Mouse (Mus musculus) midbrain, embryonic 16.5 days (tissue): Measurements from ENCODE around the gene Nxn. TPM values are rescaled to one million over a fixed set of nuclear protein-coding genes. Genes with fewer than 3 reads are reported as not detected.

Experiments
- ATAC-seq: fragments of 200-750 bp; cut with Nextera tagmentation; 2 replicates; pipeline ENCODE4 v1.8.0; 2017; ENCODE audit warnings: moderate TSS enrichment
- H3K27ac ChIP-seq: fragments of 300-500 bp; sonication (generic); 2 replicates; pipeline ENCODE4 v1.5.1; 2014; ENCODE audit warnings: mild to moderate bottlenecking, low read length, mixed read lengths
- H3K27me3 ChIP-seq: fragments of 300-500 bp; sonication (generic); 2 replicates; pipeline ENCODE4 v1.6.1; 2014; ENCODE audit warnings: low read depth, low read length, mixed read lengths; ENCODE audit not compliant: control insufficient read depth, insufficient read depth
- H3K36me3 ChIP-seq: fragments of 300-500 bp; sonication (generic); 2 replicates; pipeline ENCODE4 v1.6.1; 2014; ENCODE audit warnings: mild to moderate bottlenecking, low read length, moderate library complexity, mixed read lengths; ENCODE audit not compliant: control insufficient read depth, insufficient read depth
- H3K4me1 ChIP-seq: fragments of 300-500 bp; sonication (generic); 2 replicates; pipeline ENCODE4 v1.6.1; 2014; ENCODE audit warnings: mild to moderate bottlenecking, low read length, mixed read lengths; ENCODE audit not compliant: control insufficient read depth, insufficient read depth
- H3K4me2 ChIP-seq: fragments of 300-500 bp; sonication (generic); 2 replicates; pipeline ENCODE4 v1.6.1; 2014; ENCODE audit warnings: mild to moderate bottlenecking, low read length, mixed read lengths
- H3K4me3 ChIP-seq: fragments of 300-500 bp; sonication (generic); 2 replicates; pipeline ENCODE4 v1.5.1; 2014; ENCODE audit warnings: low read depth, mild to moderate bottlenecking, low read length, moderate library complexity, mixed read lengths
- H3K9ac ChIP-seq: fragments of 300-500 bp; sonication (generic); 2 replicates; pipeline ENCODE4 v1.6.1; 2014; ENCODE audit warnings: low read depth, low read length, mixed read lengths
- H3K9me3 ChIP-seq: fragments of 300-500 bp; sonication (generic); replicated peaks from 2 replicates; pipeline ENCODE4 v1.6.1; 2014; ENCODE audit warnings: mild to moderate bottlenecking, low read length, mixed read lengths; ENCODE audit not compliant: control insufficient read depth, poor library complexity, severe bottlenecking
- WGBS: fragments of 180-500 bp; shearing (Covaris S2); extraction: QIAGEN DNeasy Blood & Tissue Kit; methylation state at CpG from one replicate; pipeline ENCODE4 v1.1.7; 2014; 5-methylcytosine and 5-hydroxymethylcytosine counted together
- polyA plus RNA-seq: library from polyadenylated mRNA; unstranded; fragments of >200 nt; fragmentation: Nextera tagmentation; extraction: Ambion mirVana; gene quantifications from 2 replicates; pipeline ENCODE4 v1.2.1, GENCODE M21; 2015

The Nxn gene
- polyA plus RNA-seq, 1 experiment from 2014 or later = 16.3 TPM

DNA sequence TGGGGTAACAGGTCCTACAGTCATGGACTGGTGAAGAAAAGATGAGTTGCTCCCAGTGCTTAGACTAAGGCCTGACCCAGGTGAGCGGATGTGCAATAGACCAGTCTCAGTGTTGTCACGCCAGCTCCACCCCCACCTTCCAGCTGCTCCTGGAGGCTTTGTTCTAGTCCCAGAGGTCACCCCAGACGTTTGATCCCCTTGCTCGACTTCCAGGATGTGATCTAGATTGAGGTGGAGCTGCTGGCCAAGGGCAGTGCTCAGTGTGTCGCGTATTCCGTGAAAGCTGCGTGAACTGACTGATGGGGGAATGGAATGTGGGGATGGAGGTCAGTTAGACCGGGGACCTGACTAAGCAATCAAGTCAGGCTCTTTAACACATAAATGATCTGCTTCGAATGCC lies 111.6 kb downstream of the Nxn start:
- Histone ChIP-seq H3K27me3 (no peaks in the 10 kb centered on the region), H3K4me1 (no peaks in the 10 kb centered on the region), H3K9me3 (no peaks in the 10 kb centered on the region), H3K36me3 (no peaks in the 10 kb centered on the region), H3K4me3 (no peak overlapping the region), H3K4me2 (no peak overlapping the region), H3K27ac (no peak overlapping the region), H3K9ac (no peak overlapping the region)
- 40% methylated on average over 10 of the region's 10 CpGs for WGBS
- ATAC-seq = no peak

DNA sequence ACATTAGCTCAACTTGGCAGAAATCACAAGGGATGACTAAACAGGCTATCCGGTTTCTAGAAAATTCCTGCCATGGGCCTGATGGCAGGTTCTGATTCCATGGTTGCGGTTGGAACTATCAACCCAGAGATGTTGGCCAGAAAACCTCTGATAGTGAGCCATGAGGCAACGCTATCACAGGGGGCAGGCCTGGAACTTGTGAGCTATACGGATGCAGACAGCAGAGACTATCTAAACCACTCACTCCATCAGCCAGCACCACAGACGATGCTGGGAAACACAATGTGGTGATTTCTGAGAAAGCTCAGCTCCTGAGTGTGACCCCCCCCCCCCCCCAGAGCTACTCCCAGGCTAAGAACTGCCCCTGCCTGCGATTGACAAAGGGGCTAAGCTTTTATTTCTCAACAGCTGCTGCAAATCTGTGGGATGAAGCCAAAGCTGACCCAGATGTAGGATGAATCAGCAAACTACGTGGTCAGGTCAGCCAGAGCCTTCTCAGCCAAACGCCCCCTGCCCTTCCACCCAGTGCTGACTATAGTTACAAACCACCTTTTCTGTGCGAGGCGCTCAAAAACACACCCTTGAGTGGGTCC lies 112.3 kb downstream of the Nxn start:
- Histone ChIP-seq H3K4me1 (no peaks in the 10 kb centered on the region), H3K36me3 (no peaks in the 10 kb centered on the region), H3K4me2 (no peak overlapping the region), H3K9ac (no peak overlapping the region), H3K27me3 (no peaks in the 10 kb centered on the region), H3K4me3 (no peak overlapping the region), H3K27ac (no peak overlapping the region), H3K9me3 (no peaks in the 10 kb centered on the region)
- ATAC-seq = no peak
- 65% methylated on average over 9 of the region's 10 CpGs for WGBS

DNA sequence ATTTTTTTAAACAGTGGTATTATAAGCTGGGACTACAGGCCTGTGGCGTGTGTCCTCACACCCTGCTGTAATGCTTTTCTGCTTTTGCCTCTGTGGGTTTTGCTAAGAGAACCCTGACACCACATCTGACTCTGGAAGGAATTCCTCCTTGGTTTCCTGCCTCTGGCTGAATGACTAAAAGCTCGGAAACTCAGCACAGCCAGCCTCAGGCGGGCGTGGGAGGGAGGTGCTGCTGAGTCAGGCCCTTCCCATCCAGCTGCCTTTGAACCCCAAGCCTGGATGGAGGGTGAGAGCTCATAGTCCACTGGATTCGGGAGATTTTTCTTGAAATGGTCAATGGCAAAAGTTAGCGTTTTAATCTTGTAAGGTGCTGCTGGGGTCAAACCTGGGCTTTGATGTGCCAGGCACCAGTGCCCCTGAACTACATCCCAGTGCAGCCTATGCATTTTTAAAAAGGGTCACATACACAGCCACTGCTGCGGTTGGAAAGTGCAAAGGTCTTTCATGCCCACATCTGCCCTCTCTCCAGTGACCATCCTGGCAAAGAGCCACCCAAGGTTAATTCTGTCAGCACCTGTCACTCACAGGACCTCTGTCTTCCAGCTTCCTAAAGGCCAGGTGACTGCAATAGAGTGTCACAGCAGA lies 113.4 kb downstream of the Nxn start:
- 71% methylated on average over 7 of the region's 7 CpGs for WGBS
- Histone ChIP-seq H3K36me3 (no peaks in the 10 kb centered on the region), H3K4me3 (no peak overlapping the region), H3K4me1 (no peaks in the 10 kb centered on the region), H3K4me2 (no peak overlapping the region), H3K9me3 (no peaks in the 10 kb centered on the region), H3K9ac (no peak overlapping the region), H3K27me3 (no peaks in the 10 kb centered on the region), H3K27ac (no peak overlapping the region)
- no peak for ATAC-seq

DNA sequence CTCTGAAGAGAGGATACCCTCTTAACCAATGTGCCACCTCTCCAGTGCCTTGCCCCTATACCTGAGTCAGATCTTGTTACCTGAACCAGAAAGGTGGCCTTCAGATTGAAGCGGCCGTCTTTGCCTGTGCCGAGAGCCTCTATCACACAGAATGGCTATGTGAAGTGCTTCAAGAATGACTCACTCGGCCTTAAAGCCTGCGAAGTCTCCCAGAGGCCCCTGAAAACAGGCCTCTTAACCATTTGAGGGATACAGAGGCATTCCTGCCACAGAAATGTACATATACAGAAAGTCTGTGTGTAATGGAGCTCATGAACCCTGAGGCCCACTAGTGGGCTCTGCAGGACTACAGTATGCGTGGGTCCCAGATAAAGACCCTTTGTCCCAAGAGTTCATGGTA lies 115.1 kb downstream of the Nxn start:
- ATAC-seq = no peak
- no peak overlapping the region for H3K27ac ChIP-seq
- no peak overlapping the region for H3K4me2 ChIP-seq
- no peaks in the 10 kb centered on the region for H3K9me3 ChIP-seq
- H3K9ac ChIP-seq = no peak overlapping the region
- H3K27me3 ChIP-seq = no peaks in the 10 kb centered on the region
- H3K36me3 ChIP-seq = no peaks in the 10 kb centered on the region
- 97% methylated on average over 6 of the region's 6 CpGs for WGBS
- H3K4me3 ChIP-seq = no peak overlapping the region
- no peaks in the 10 kb centered on the region for H3K4me1 ChIP-seq

DNA sequence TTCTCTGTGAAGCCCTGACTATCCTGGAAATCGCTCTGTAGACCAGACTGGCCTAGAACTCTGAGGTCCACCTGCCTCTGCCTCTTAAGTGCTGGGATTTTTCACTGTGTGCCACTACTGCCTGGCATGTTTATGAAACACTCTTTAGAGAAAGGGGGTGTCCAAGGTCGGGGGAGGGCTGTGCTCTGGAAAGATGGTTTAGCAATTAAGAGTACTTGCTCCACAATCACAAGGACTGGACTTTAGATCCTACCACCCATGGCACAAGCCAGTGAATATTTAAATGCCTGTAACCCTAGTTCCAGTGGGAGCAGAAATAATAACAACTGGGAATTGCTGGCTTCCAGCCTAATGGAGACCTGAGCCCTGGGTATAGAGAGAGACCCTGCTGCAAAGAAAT lies 119.0 kb downstream of the Nxn start:
- ATAC-seq = no peak
- 46% methylated on average over 2 of the region's 2 CpGs for WGBS

DNA sequence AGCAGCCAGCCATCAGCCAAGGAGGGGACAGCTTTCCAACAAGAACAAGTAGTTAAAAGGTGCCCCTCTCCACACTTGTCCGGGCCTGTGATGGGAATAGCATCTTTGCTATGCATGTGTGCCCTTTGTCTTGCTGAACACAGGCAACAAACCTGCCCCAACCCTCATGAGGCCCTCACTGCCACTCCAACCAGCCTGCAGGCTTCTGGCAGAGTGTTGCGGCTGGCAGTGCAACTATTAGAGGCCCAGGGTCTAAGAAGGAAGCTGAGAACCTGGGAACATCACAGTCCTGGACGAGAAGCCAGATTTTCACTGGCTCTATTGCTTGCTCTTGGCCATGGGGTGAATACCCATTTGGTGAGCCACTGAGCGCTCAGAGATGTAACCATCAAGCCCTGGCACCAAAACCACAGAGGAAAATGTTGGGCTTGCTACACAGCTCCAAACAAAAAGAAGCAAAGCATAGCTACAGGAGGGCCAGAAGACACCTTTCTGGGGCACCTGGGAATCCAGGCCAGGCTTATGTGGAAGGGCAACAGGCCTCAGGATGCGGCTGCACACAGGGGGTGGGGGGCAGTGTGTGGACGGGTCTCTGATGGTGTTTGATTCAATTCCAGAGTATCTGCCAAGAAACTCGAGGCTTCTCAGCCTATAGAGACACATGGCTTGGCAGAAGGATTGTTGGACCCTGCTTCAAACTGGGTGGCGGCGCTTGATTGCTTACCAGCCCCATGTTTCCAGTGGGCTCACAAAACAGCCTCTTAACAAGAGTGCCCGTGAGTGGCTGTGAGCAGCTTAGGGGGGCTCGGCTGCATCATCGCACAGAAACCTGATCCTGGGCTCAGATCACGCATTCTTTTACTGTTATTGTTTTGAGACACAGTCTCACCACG lies 119.7 kb downstream of the Nxn start:
- peak overlapping the region; percentile 38; the same call in 1 of the 2 replicates for H3K27ac ChIP-seq
- H3K4me3 ChIP-seq = no peak overlapping the region
- H3K4me1 ChIP-seq = no peaks in the 10 kb centered on the region
- H3K9ac ChIP-seq = no peak overlapping the region
- H3K36me3 ChIP-seq = no peaks in the 10 kb centered on the region
- H3K27me3 ChIP-seq = no peaks in the 10 kb centered on the region
- ATAC-seq = no peak
- WGBS = 48% methylated on average over 14 of the region's 14 CpGs
- H3K4me2 ChIP-seq = no peak overlapping the region
- no peaks in the 10 kb centered on the region for H3K9me3 ChIP-seq

More for the DNA sequence above, 119.0 kb downstream of the Nxn start:
- no peaks in the 10 kb centered on the region for H3K4me1 ChIP-seq
- no peak overlapping the region for H3K9ac ChIP-seq
- no peak overlapping the region for H3K4me3 ChIP-seq
- no peak overlapping the region for H3K27ac ChIP-seq
- H3K9me3 ChIP-seq = no peaks in the 10 kb centered on the region
- H3K36me3 ChIP-seq = no peaks in the 10 kb centered on the region
- no peak overlapping the region for H3K4me2 ChIP-seq
- H3K27me3 ChIP-seq = no peaks in the 10 kb centered on the region

DNA sequence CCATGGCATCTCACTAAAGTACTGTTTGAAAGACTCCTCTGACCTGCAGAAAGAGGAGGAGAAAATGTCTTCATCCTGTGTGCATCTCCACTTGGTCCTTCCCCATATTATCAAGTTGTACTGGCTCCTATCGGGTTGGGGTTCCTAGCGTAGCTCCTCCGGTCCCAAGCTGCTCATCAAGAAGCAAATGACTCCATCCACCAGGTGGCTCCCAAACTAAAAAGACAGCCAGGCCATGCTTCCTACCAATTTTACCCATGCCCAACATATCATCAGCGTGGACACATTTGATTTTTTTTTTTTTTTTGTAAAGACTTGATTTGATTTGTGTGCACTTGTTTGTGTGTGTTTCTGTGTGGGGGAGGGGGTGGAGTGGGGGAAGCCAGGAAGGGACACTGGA lies 126.5 kb downstream of the Nxn start:
- H3K27me3 ChIP-seq = no peaks in the 10 kb centered on the region
- no peaks in the 10 kb centered on the region for H3K36me3 ChIP-seq
- no peak overlapping the region for H3K9ac ChIP-seq
- no peak overlapping the region for H3K4me2 ChIP-seq
- no peak overlapping the region for H3K4me3 ChIP-seq
- no peak overlapping the region for H3K27ac ChIP-seq
- H3K4me1 ChIP-seq = peaks cover 8% of the 10 kb centered on the region; the same call in 1 of the 2 replicates
- no peaks in the 10 kb centered on the region for H3K9me3 ChIP-seq
- no peak for ATAC-seq
- 75% methylated on average over 4 of the region's 4 CpGs for WGBS

DNA sequence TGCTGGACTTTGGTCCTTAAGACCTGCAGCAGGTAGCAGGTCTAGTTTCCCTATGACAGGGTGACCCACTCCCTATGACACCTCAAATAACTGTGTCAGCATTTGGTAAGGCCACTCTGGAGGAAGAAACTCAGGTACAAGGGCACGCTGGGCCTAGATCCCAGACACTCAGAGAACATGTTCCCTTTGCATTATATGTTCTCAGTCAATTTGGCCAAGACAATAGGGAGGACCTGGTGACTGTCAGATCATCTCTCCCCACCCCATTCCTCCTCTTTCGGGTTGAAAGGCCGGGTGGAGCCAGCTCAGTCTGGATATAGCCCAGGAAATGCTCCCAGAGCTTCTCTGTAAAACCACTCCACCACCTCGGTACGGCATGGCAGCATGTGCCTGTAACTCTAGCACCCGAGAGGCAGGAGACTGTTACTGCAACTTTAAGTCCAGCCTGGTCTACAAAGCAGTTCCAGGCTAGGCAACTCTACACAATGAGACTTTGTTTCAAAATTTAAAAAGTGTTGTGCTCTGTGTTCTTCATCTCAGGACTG lies 130.3 kb downstream of the Nxn start:
- H3K27me3 ChIP-seq = no peaks in the 10 kb centered on the region
- no peak for ATAC-seq
- H3K27ac ChIP-seq = peak overlapping the region; percentile 15
- H3K4me1 ChIP-seq = peaks cover 12% of the 10 kb centered on the region; the same call in 1 of the 2 replicates
- H3K9me3 ChIP-seq = no peaks in the 10 kb centered on the region
- no peak overlapping the region for H3K4me3 ChIP-seq
- H3K9ac ChIP-seq = no peak overlapping the region
- H3K4me2 ChIP-seq = no peak overlapping the region
- no peaks in the 10 kb centered on the region for H3K36me3 ChIP-seq
- WGBS = 38% methylated on average over 6 of the region's 6 CpGs
